Mouse (Mus musculus): ENCODE data around the gene Gm30083.

Gene Gm30083

GRCm38 (mm10) chr14:34015063-34015462 is at the start of gene Gm30083:
Gene Gm30083, minus strand, starts transcription at chr14:34015182.
- no peak for DNase-seq (ENCODE audit: low spot score in 2 of 2)

DNA sequence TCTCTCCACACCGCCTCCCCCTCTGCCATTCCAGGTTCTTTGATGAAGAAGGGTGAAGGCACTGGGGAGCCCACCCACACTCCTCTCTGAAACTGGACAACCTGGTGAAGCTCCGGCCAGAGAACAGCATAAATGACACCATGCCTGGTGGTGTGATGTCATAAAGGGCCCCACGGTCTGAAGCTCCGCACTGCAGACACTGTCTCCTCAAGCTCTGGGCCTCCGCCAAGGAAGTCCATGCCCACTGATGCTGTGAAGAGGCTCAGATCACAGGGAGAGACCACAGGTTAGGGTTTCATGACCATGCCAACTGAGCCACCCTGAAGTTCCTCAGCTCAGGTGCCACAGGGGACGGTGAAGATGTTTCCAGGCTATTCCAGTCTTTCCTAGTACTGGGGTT is 37.5 kb upstream of the Gm30083 start, which contains the start of gene Antxrl:
Antxrl (plus strand) TSS at position 192 of the 400 bp plus-strand sequence.
- no peak for DNase-seq (ENCODE audit: low spot score in 2 of 2)

GRCm38 (mm10) chr14:34050101-34050779 is 35.3 kb upstream of the Gm30083 start:
- DNase-seq (ENCODE audit: low spot score in 2 of 2): no peak

- no peak for DNase-seq (ENCODE audit: low spot score in 2 of 2)
Observed at GRCm38 (mm10) chr14:34043341-34043740, 28.4 kb upstream of the Gm30083 start.

DNA sequence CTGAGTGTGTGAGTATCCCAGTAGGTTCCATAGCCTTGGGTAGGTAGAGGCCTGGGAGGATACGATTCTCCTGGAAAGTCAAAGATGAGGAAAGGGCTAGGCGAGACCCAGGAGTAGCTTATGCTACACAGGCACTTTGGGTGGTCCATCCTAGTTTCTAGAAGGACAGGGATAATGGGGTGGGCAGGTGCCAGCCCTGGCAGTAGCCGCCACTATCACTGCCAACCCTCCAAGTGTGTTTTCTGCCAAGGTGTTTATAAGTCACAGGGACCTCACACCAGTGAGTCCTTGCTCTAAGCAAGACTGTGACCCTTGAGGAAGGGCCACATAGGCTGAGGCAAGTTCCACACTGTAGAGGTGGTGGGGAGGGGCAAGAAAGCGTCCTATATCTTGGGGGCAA is 26.3 kb upstream of the Gm30083 start:
- DNase-seq (ENCODE audit: low spot score in 2 of 2): no peak

- DNase-seq (ENCODE audit: low spot score in 2 of 2): no peak
Observed at GRCm38 (mm10) chr14:34033841-34034610, 19.0 kb upstream of the Gm30083 start.

GRCm38 (mm10) chr14:34026710-34027109 is 11.7 kb upstream of the Gm30083 start:
- DNase-seq (ENCODE audit: low spot score in 2 of 2): no peak

DNA sequence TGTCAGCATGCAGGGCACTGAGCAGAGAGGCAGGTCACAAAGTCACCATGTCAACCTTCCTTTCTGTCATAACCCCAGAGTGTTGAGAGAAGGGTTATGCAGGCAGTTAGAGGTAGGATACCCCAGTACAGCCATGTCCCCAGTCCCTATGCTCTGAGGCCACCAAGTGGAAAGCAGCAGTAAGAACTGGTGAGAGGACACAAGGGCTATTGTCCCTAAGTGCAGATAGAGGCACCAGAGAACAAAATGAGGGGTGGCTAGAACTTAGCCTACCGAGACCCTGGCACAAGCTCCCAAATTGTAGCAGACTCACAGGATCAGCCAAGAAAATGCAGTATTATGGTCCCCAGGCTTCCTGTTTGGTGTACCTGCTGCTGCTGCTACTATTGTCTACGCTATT is 2.0 kb upstream of the Gm30083 start:
- DNase-seq (ENCODE audit: low spot score in 2 of 2): no peak

GRCm38 (mm10) chr14:34016381-34016780 is 1.4 kb upstream of the Gm30083 start, which contains the start of gene Gm5460:
Gene Gm5460, plus strand, starts transcription at chr14:34016758.
- no peak for DNase-seq (ENCODE audit: low spot score in 2 of 2)

DNA sequence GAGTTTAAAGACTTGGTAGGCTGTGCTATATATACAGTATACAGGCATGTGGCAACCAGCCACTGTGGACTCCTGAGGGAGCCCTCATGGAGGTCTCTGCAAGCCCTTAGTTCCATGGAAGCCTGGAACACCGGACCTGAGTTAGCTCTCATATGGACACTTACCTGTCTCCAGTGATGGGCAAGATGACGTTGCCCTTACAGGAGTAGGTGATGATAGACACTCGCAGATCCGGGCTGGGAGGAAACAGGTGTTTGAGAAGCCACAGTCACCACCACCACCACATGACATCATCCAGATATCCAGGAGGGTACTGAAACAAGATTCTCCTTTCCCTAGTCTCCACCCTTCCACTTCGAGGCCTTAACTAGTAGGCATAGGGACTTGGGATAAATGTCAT is 12.6 kb downstream of the Gm30083 start:
- no peak for DNase-seq (ENCODE audit: low spot score in 2 of 2)

DNA sequence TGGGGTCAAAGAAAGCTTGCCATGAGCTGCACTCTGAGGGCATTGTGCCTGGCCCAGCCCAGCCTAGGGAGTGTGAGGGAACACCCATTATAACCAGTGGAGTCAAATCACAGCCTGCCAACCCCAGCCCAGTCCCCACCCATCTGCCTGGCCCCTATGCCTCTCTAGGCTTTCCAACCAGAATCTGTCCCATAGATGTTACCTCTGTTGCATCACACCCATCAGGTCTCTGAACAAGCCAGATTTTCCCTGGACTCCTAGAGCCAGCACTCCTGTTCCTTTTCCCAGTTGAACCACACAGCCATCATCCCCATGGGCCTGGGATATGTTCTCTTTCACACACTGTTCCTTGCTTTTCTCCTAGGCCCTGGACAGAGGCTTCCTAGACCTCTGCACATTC is 13.5 kb downstream of the Gm30083 start:
- no peak for DNase-seq (ENCODE audit: low spot score in 2 of 2)

DNA sequence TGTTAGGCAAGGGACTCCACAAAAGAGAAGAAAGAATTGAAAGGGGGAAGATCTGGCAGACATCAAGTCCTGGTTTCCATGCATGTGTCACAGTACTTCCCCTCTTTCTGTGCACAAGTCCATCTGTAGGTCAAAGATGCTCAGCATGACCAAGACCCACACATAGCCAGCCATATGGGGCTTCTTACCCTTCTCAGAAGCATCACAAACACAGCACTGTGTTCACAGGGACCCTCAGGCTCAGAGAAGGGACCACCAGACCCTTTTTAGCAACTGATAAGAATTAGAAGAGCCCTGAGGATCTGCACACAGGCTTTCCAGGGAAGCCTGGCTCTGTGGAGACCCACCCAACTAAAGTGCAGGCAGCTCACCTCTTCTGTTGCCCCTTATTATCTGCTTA is 14.9 kb downstream of the Gm30083 start:
- no peak for DNase-seq (ENCODE audit: low spot score in 2 of 2)

DNA sequence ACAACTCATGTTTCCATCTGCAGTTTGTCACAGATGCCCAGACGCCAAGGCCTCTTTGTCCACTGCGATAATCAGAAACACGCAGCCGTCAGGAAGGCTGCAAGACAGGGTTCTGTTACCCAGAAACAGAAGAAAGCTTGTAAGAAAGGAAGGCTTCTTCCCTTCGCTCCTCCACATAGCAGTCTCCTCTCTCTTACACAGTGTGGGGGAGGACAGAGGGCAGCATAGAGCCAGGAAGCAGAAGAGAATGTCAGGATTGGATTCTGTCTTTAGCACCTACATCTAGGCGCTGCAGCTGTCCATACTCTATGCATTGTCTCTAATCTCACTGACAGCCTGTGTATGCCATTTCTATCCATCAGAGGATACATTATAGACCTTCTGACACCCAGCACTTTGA is 17.6 kb downstream of the Gm30083 start:
- no peak for DNase-seq (ENCODE audit: low spot score in 2 of 2)

DNA sequence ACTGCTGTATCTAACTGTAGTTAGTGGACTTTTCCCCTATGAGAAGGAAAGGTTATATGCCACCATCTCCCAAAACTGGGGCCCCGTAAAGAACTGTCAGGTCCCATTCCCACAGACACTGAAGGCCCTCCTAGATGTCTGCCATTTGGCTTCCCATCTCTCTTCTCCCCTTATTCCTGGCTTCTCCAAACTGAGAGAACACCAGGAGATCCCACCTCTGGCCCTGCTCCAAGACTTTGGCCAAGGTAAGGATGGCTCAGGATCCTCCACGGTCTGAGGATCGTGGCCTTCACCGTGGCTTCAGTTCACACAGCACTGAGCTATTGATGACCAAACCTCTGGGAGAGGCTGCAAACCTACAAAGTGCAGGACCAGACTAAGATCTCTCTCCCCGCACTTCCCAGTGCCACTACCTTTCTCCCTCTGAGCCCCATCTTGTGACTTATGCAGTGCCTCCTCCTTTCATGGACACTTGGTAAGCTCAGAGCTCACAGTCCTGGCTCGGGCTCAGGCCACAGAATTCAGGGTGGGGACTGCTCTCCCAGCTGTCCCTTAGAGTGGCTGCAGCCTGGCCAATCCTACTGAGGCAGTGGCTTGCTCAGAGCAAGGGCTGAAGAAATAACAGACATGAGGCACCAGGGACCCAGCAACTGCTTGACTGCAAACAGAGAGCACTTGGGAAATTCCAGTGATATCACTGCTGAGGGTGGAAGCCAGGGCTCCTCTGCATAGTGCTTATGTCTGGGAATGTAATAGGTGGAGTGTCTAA is 21.3 kb downstream of the Gm30083 start:
- DNase-seq (ENCODE audit: low spot score in 2 of 2): no peak

- DNase-seq (ENCODE audit: low spot score in 2 of 2): no peak
Observed at GRCm38 (mm10) chr14:33993051-33993450, 21.9 kb downstream of the Gm30083 start.

DNA sequence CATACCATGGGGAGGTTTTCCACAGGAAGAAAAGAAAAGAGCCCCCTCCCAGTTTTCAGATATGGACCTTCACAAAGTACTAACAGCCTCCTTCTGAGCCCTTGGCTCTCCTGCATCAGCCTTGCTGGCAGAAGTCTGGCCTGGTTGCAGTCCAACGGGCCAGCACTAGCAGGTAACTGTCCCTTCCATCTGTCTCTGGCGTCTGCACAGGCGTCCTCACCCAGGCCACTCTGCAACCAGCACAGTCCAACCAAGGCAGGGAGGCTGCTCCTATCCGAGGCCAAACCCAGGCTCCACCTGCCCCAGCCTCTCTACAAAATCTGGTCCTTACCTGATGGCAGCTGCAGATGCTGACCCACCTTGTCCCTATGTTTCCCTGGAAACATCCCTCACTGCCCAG is 23.0 kb downstream of the Gm30083 start:
- peak in 1 of 2 experiments; percentile 11 for DNase-seq (ENCODE audit: low spot score in 2 of 2)

GRCm38 (mm10) chr14:33989201-33989600 is 25.8 kb downstream of the Gm30083 start:
- no peak for DNase-seq (ENCODE audit: low spot score in 2 of 2)

- DNase-seq (ENCODE audit: low spot score in 2 of 2): peak; percentile 48 to 53
Observed at GRCm38 (mm10) chr14:33978604-33979059, 36.4 kb downstream of the Gm30083 start, which contains the start of gene Zfp488. Gene Zfp488, minus strand, starts transcription at chr14:33978764.

GRCm38 (mm10) chr14:33977748-33978147 is 37.2 kb downstream of the Gm30083 start:
- DNase-seq (ENCODE audit: low spot score in 2 of 2): no peak

GRCm38 (mm10) chr14:33974752-33975151 is 40.2 kb downstream of the Gm30083 start:
- peak in 1 of 2 experiments; percentile 44 for DNase-seq (ENCODE audit: low spot score in 2 of 2)

- no peak for DNase-seq (ENCODE audit: low spot score in 2 of 2)
Observed at GRCm38 (mm10) chr14:33972679-33973078, 42.3 kb downstream of the Gm30083 start.

- no peak for DNase-seq (ENCODE audit: low spot score in 2 of 2)
Observed at GRCm38 (mm10) chr14:33965675-33966074, 49.3 kb downstream of the Gm30083 start.
